Mouse (Mus musculus) embryonic facial prominence, embryonic 14.5 days (tissue): ENCODE measurements at regions not wholly inside any gene's neighbourhood (a gene's known extent, or its start where the extent isn't known, plus 50 kb on each side); places are given as distances from the start of the nearest gene placed in this dataset.
A peak's percentile ranks its signal among the peaks of the same experiment; 100 is the strongest.

ENCODE experiments used
- ATAC-seq: fragments of 200-750 bp; cut with Nextera tagmentation; 2 replicates; pipeline ENCODE4 v1.8.0; 2017; ENCODE audit warnings: low read depth, moderate number of reproducible peaks, moderate TSS enrichment
- DNase-seq: peaks from one replicate; pipeline ENCODE4 v3.0.0-alpha.2; 2015; ENCODE audit warnings: low spot score
- H3K27ac ChIP-seq: fragments of 300-500 bp; sonication (generic); replicated peaks from 2 replicates; pipeline ENCODE4 v1.5.1; 2014; ENCODE audit warnings: low read depth, mild to moderate bottlenecking, low read length, moderate library complexity
- H3K27me3 ChIP-seq: fragments of 300-500 bp; sonication (generic); replicated peaks from 2 replicates; pipeline ENCODE4 v1.6.1; 2014; ENCODE audit warnings: low read length; ENCODE audit not compliant: control insufficient read depth, insufficient read depth
- H3K36me3 ChIP-seq: fragments of 300-500 bp; sonication (generic); 2 replicates; pipeline ENCODE4 v1.6.1; 2014; ENCODE audit warnings: low read length, mixed read lengths; ENCODE audit not compliant: control insufficient read depth, insufficient read depth
- H3K4me1 ChIP-seq: fragments of 300-500 bp; sonication (generic); 2 replicates; pipeline ENCODE4 v1.6.1; 2014; ENCODE audit warnings: antibody characterized with exemption, low read length; ENCODE audit not compliant: control insufficient read depth, insufficient read depth
- H3K4me2 ChIP-seq: fragments of 300-500 bp; sonication (generic); 2 replicates; pipeline ENCODE4 v1.6.1; 2014; ENCODE audit warnings: low read depth, mild to moderate bottlenecking, low read length, moderate library complexity, mixed read lengths
- H3K4me3 ChIP-seq: fragments of 300-500 bp; sonication (generic); 2 replicates; pipeline ENCODE4 v1.5.1; 2014; ENCODE audit warnings: low read depth, mild to moderate bottlenecking, low read length
- H3K9ac ChIP-seq: fragments of 300-500 bp; sonication (generic); 2 replicates; pipeline ENCODE4 v1.6.1; 2014; ENCODE audit warnings: low read depth, mild to moderate bottlenecking, low read length, moderate library complexity, mixed read lengths
- H3K9me3 ChIP-seq: fragments of 300-500 bp; sonication (generic); 2 replicates; pipeline ENCODE4 v1.6.1; 2016; ENCODE audit warnings: low read length; ENCODE audit not compliant: control insufficient read depth
- WGBS: fragments of 180-500 bp; shearing (Covaris S2); extraction: QIAGEN DNeasy Blood & Tissue Kit; methylation state at CpG from one replicate; pipeline ENCODE4 v1.1.7; 2014; 5-methylcytosine and 5-hydroxymethylcytosine counted together

- Histone ChIP-seq H3K9me3 (no peaks in the 10 kb centered on the region), H3K9ac (no peak overlapping the region), H3K4me3 (no peak overlapping the region), H3K36me3 (no peaks in the 10 kb centered on the region), H3K4me2 (no peak overlapping the region), H3K27ac (no peak overlapping the region), H3K4me1 (no peaks in the 10 kb centered on the region), H3K27me3 (no peaks in the 10 kb centered on the region)
- DNase-seq (peak; percentile 77), ATAC-seq (0 out of 2 replicates have a peak, but pooled peaks have one; percentile 53)
- WGBS, result 63% methylated on average over 4 of the region's 4 CpGs
Measured at GRCm38 (mm10) chr11:89834068-89834467, 56.6 kb upstream of the Ankfn1 start.

GRCm38 (mm10) chr11:89831577-89832110 lies 54.2 kb upstream of the Ankfn1 start:
- H3K9me3 ChIP-seq, result no peaks in the 10 kb centered on the region

More at GRCm38 (mm10) chr11:89831577-89832110, 54.2 kb upstream of the Ankfn1 start:
- Histone ChIP-seq H3K4me3 (no peak overlapping the region), H3K4me2 (no peak overlapping the region), H3K9ac (no peak overlapping the region), H3K4me1 (no peaks in the 10 kb centered on the region), H3K36me3 (no peaks in the 10 kb centered on the region), H3K27ac (no peak overlapping the region), H3K27me3 (no peaks in the 10 kb centered on the region)
- peak; percentile 57; the same call in 1 of the 2 replicates for ATAC-seq
- WGBS, result 65% methylated on average over 8 of the region's 8 CpGs
- DNase-seq, result peak; percentile 70
